Comparison of ENCODE assay signal across 17 mouse cellular contexts in the genomic region with DNA sequence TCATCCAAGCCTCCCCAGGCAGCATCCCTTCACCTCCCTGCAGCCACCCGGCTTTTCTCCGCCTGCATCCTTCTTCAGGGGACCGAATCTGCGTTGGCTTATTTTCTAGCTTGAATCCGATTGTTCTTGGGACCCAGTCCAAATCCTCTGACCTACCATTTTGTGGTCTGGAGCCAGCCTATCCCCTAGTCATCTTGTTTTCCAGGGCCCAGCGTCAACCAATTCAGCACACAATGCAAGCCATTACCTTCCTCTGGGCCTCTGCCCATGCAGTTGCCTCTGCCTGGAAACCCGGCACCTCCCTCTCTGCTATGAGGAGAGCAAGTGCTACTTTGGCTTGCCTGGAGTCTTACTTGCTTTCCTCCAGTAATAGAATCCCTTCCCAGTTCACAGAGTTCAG. TPM values are rescaled to one million over a fixed set of nuclear protein-coding genes. Genes with fewer than 3 reads are reported as not detected.
DNase-seq lines count a peak whose midpoint lies in the region; ATAC-seq and TF ChIP-seq lines count a peak whose summit lies in the region.
"Had no signal": no experiment of that assay in that cellular context is flagged by ENCODE, and none has a peak within 500 bp of the region (broad histone marks: within the 10 kb centered on the region; RNA-seq: fewer than 3 reads in every experiment).

No protein-coding gene starts in this region.

- no peak for TF ChIP-seq POLR2A in brain, embryonic 14.5 days (IDR thresholded peaks at IDR 0.05; ENCODE audit: borderline replicate concordance, extremely low read depth, insufficient read depth, insufficient read length, poor library complexity, severe bottlenecking)

- peak overlapping the region; percentile 7; the same call in 1 of the 2 replicates for H3K27ac ChIP-seq in forebrain, embryonic 16.5 days (ENCODE audit: low read length)
- no peak overlapping the region for H3K27ac ChIP-seq in forebrain, embryonic 11.5 days (ENCODE audit: low read depth, low read length)
- H3K27ac ChIP-seq in embryonic facial prominence, embryonic 13.5 days, result peak overlapping the region; percentile 66; the same call in 1 of the 2 replicates
- no peak overlapping the region for H3K27ac ChIP-seq in midbrain, embryonic 11.5 days (ENCODE audit: low read depth, low read length)
- H3K27ac ChIP-seq: limb, embryonic 12.5 days; liver, embryonic 14.5 days had no signal

- H3K36me3 ChIP-seq in forebrain, embryonic 16.5 days (ENCODE audit: control insufficient read depth, insufficient read depth), result no peaks in the 10 kb centered on the region
- no peaks in the 10 kb centered on the region for H3K36me3 ChIP-seq in forebrain, embryonic 11.5 days (ENCODE audit: control insufficient read depth, insufficient read depth, low read length)
- H3K36me3 ChIP-seq in embryonic facial prominence, embryonic 13.5 days, result no peaks in the 10 kb centered on the region
- H3K36me3 ChIP-seq in midbrain, embryonic 11.5 days (ENCODE audit: control insufficient read depth, insufficient read depth, low read length), result no peaks in the 10 kb centered on the region
- H3K36me3 ChIP-seq: heart, embryonic 10.5 days; limb, embryonic 12.5 days had no signal

- WGBS in forebrain, embryonic 16.5 days, result 54% methylated on average over 7 of the region's 7 CpGs
- WGBS in forebrain, embryonic 11.5 days, result 66% methylated on average over 7 of the region's 7 CpGs
- 63% methylated on average over 7 of the region's 7 CpGs for WGBS in embryonic facial prominence, embryonic 13.5 days
- WGBS in midbrain, embryonic 11.5 days, result 75% methylated on average over 7 of the region's 7 CpGs

- DNase-seq in forebrain, embryonic 11.5 days (ENCODE audit: low spot score), result no peak
- DNase-seq in brain, embryonic 14.5 days (ENCODE audit: low read depth), result peak; percentile 4
- peak; percentile 77 for DNase-seq in midbrain, embryonic 11.5 days (ENCODE audit: low spot score, missing footprints)
- no peak for DNase-seq in urinary bladder, postnatal 25 days (ENCODE audit: low spot score)
- DNase-seq in lung, postnatal 14 days, result no peak
- DNase-seq in gastrocnemius, postnatal 4 days (ENCODE audit: low spot score in 2 of 2), result no peak
- DNase-seq: adrenal gland, postnatal 36 days; gastrocnemius, postnatal 25 days; heart, postnatal 10 days; kidney, adult 9 months had no signal

- ATAC-seq in forebrain, embryonic 16.5 days, result no peak
- no peak for ATAC-seq in forebrain, embryonic 11.5 days (replicated peaks; ENCODE audit: low FRiP score)
- ATAC-seq in embryonic facial prominence, embryonic 13.5 days (ENCODE audit: insufficient number of reproducible peaks, insufficient read depth, low FRiP score, low TSS enrichment, low read depth), result no peak
- no peak for ATAC-seq in midbrain, embryonic 11.5 days (ENCODE audit: low FRiP score)

- H3K4me2 ChIP-seq in forebrain, embryonic 16.5 days (ENCODE audit: low read length), result no peak overlapping the region
- H3K4me2 ChIP-seq in forebrain, embryonic 11.5 days (ENCODE audit: low read depth, low read length, severe bottlenecking), result no peak overlapping the region
- no peak overlapping the region for H3K4me2 ChIP-seq in embryonic facial prominence, embryonic 13.5 days
- H3K4me2 ChIP-seq in midbrain, embryonic 11.5 days, result no peak overlapping the region

- no peak overlapping the region for H3K4me3 ChIP-seq in forebrain, embryonic 16.5 days (replicated peaks; ENCODE audit: low read length)
- H3K4me3 ChIP-seq in forebrain, embryonic 11.5 days (ENCODE audit: low read depth, low read length), result no peak overlapping the region
- 0 out of 2 replicates have a peak overlapping the region, but pooled peaks have one; percentile 43 for H3K4me3 ChIP-seq in embryonic facial prominence, embryonic 13.5 days
- no peak overlapping the region for H3K4me3 ChIP-seq in midbrain, embryonic 11.5 days (ENCODE audit: low read depth, low read length)

- TF ChIP-seq CTCF in brain, embryonic 14.5 days (IDR thresholded peaks at IDR 0.05; ENCODE audit: borderline replicate concordance, extremely low read depth, insufficient read depth, insufficient read length), result no peak

- H3K9ac ChIP-seq in forebrain, embryonic 16.5 days (replicated peaks; ENCODE audit: low read depth, low read length), result no peak overlapping the region
- H3K9ac ChIP-seq in forebrain, embryonic 11.5 days (ENCODE audit: low read length), result no peak overlapping the region
- H3K9ac ChIP-seq in embryonic facial prominence, embryonic 13.5 days, result no peak overlapping the region
- 0 out of 2 replicates have a peak overlapping the region, but pooled peaks have one; percentile 33 for H3K9ac ChIP-seq in midbrain, embryonic 11.5 days (ENCODE audit: low read length)
- H3K9ac ChIP-seq: liver, embryonic 14.5 days had no signal

- no peaks in the 10 kb centered on the region for H3K27me3 ChIP-seq in forebrain, embryonic 16.5 days (replicated peaks; ENCODE audit: control insufficient read depth, insufficient read depth, low read length)
- H3K27me3 ChIP-seq in forebrain, embryonic 11.5 days (ENCODE audit: control insufficient read depth, insufficient read depth, low read length), result no peaks in the 10 kb centered on the region
- H3K27me3 ChIP-seq in embryonic facial prominence, embryonic 13.5 days, result no peaks in the 10 kb centered on the region
- H3K27me3 ChIP-seq in midbrain, embryonic 11.5 days (ENCODE audit: control insufficient read depth, insufficient read depth, low read length), result no peaks in the 10 kb centered on the region
- H3K27me3 ChIP-seq: limb, embryonic 12.5 days had no signal

- peaks cover 8% of the 10 kb centered on the region for H3K4me1 ChIP-seq in forebrain, embryonic 16.5 days (replicated peaks; ENCODE audit: control insufficient read depth, insufficient read depth, low read length)
- H3K4me1 ChIP-seq in forebrain, embryonic 11.5 days (replicated peaks; ENCODE audit: control insufficient read depth, insufficient read depth, low read length), result peaks cover 2% of the 10 kb centered on the region; the same call in 1 of the 2 replicates
- H3K4me1 ChIP-seq in embryonic facial prominence, embryonic 13.5 days, result peaks cover 13% of the 10 kb centered on the region; the same call in 1 of the 2 replicates
- H3K4me1 ChIP-seq in midbrain, embryonic 11.5 days (ENCODE audit: control insufficient read depth, insufficient read depth, low read length), result no peaks in the 10 kb centered on the region

- no peaks in the 10 kb centered on the region for H3K9me3 ChIP-seq in forebrain, embryonic 16.5 days (ENCODE audit: control insufficient read depth, low read length)
- H3K9me3 ChIP-seq in forebrain, embryonic 11.5 days (ENCODE audit: control insufficient read depth, low read length), result no peaks in the 10 kb centered on the region
- H3K9me3 ChIP-seq in embryonic facial prominence, embryonic 13.5 days, result no peaks in the 10 kb centered on the region
- no peaks in the 10 kb centered on the region for H3K9me3 ChIP-seq in midbrain, embryonic 11.5 days (ENCODE audit: control insufficient read depth, low read length)
- H3K9me3 ChIP-seq: heart, embryonic 10.5 days; limb, embryonic 12.5 days had no signal

RNA-seq across cellular contexts. Expression of a gene that starts 14.4 kb away (rescaled TPM):
- 1.5 and 1.9 TPM in 2 replicates for polyA plus RNA-seq in forebrain, embryonic 16.5 days (2015; fragmentation: Nextera tagmentation; extraction: Ambion mirVana)
- 0.47 and 0.85 TPM in 2 replicates for polyA plus RNA-seq in forebrain, embryonic 11.5 days (2014; fragmentation: Nextera tagmentation; extraction: Ambion mirVana)
- polyA plus RNA-seq in brain, embryonic 14.5 days (2012; rRNA removed), result 1.5 and 2.1 TPM in 2 replicates
- 1.8 and 2.0 TPM in 2 replicates for polyA plus RNA-seq in embryonic facial prominence, embryonic 13.5 days (2015; fragmentation: Nextera tagmentation; extraction: Ambion mirVana)
- 1.3 and 1.7 TPM in 2 replicates for polyA plus RNA-seq in midbrain, embryonic 11.5 days (2014; fragmentation: Nextera tagmentation; extraction: Ambion mirVana)
- total RNA-seq in gastrocnemius, postnatal 4 days (2021), result 1 to 10 TPM; 1.3 to 1.8 TPM

RNA-seq across cellular contexts. Expression of a gene that starts 16.5 kb away (rescaled TPM):
- 0.28 and 1.0 TPM in 2 replicates for polyA plus RNA-seq in forebrain, embryonic 16.5 days (2015; fragmentation: Nextera tagmentation; extraction: Ambion mirVana)
- 5.4 and 5.5 TPM in 2 replicates for polyA plus RNA-seq in forebrain, embryonic 11.5 days (2014; fragmentation: Nextera tagmentation; extraction: Ambion mirVana)
- 0.75 and 0.76 TPM in 2 replicates for polyA plus RNA-seq in brain, embryonic 14.5 days (2012; rRNA removed)
- polyA plus RNA-seq in embryonic facial prominence, embryonic 13.5 days (2015; fragmentation: Nextera tagmentation; extraction: Ambion mirVana), result 1.1 and 1.2 TPM in 2 replicates
- 5.7 and 6.2 TPM in 2 replicates for polyA plus RNA-seq in midbrain, embryonic 11.5 days (2014; fragmentation: Nextera tagmentation; extraction: Ambion mirVana)
- total RNA-seq in gastrocnemius, postnatal 4 days (2021), result 1 to 10 TPM; 4.6 to 5.2 TPM

RNA-seq across cellular contexts. Expression of a gene that starts 18.4 kb away (rescaled TPM):
- not detected in 2 replicates for polyA plus RNA-seq in forebrain, embryonic 16.5 days (2015; fragmentation: Nextera tagmentation; extraction: Ambion mirVana)
- polyA plus RNA-seq in forebrain, embryonic 11.5 days (2014; fragmentation: Nextera tagmentation; extraction: Ambion mirVana), result not detected in 2 replicates
- 0.21 TPM in 1 of 2 replicates, not detected in the other for polyA plus RNA-seq in brain, embryonic 14.5 days (2012; rRNA removed)
- 15.5 TPM in 1 of 2 replicates, not detected in the other for polyA plus RNA-seq in embryonic facial prominence, embryonic 13.5 days (2015; fragmentation: Nextera tagmentation; extraction: Ambion mirVana)
- not detected in 2 replicates for polyA plus RNA-seq in midbrain, embryonic 11.5 days (2014; fragmentation: Nextera tagmentation; extraction: Ambion mirVana)
- total RNA-seq in gastrocnemius, postnatal 4 days (2021), result under 1 TPM in 1 of 2 experiments, not detected in 1; 0.47 TPM
- total RNA-seq: adrenal gland, postnatal 36 days; ES-E14; gastrocnemius, postnatal 25 days; heart, postnatal 10 days had no signal
- polyA plus RNA-seq: heart, embryonic 10.5 days; limb, embryonic 12.5 days; lung, embryonic 16.5 days had no signal

RNA-seq across cellular contexts. Expression of a gene that starts 32.1 kb away (rescaled TPM):
- 0.09 TPM in 1 of 2 replicates, not detected in the other for polyA plus RNA-seq in forebrain, embryonic 16.5 days (2015; fragmentation: Nextera tagmentation; extraction: Ambion mirVana)
- polyA plus RNA-seq in forebrain, embryonic 11.5 days (2014; fragmentation: Nextera tagmentation; extraction: Ambion mirVana), result 0.11 and 0.12 TPM in 2 replicates
- 0.09 and 0.10 TPM in 2 replicates for polyA plus RNA-seq in brain, embryonic 14.5 days (2012; rRNA removed)
- 0.15 and 0.25 TPM in 2 replicates for polyA plus RNA-seq in embryonic facial prominence, embryonic 13.5 days (2015; fragmentation: Nextera tagmentation; extraction: Ambion mirVana)
- polyA plus RNA-seq in midbrain, embryonic 11.5 days (2014; fragmentation: Nextera tagmentation; extraction: Ambion mirVana), result 0.19 TPM in 1 of 2 replicates, not detected in the other
- total RNA-seq in gastrocnemius, postnatal 4 days (2021), result under 1 TPM; 0.54 to 0.91 TPM
- polyA plus RNA-seq: limb, embryonic 12.5 days had no signal

Comparison
In these comparisons a context has a peak if more than half of its experiments do, and no peak if none do; other contexts are left out.
1. H3K27ac ChIP-seq: peak in forebrain, embryonic 16.5 days (single experiment) and embryonic facial prominence, embryonic 13.5 days (single experiment); none in forebrain, embryonic 11.5 days (single experiment) and midbrain, embryonic 11.5 days (single experiment).
2. DNase-seq: peak in brain, embryonic 14.5 days (single experiment) and midbrain, embryonic 11.5 days (single experiment); none in forebrain, embryonic 11.5 days (single experiment), urinary bladder, postnatal 25 days (single experiment), lung, postnatal 14 days (single experiment) and gastrocnemius, postnatal 4 days (0 of 2).